Mouse (Mus musculus) monocyte, adult 5-6 weeks (primary cell): Measurements from ENCODE around the gene Rpgrip1. TPM values are rescaled to one million over a fixed set of nuclear protein-coding genes. Genes with fewer than 3 reads are reported as not detected.

Experiments
- ATAC-seq: fragments of 153-309, 156-312 bp; replicated peaks from 2 replicates; pipeline ENCODE4 v1.8.0; 2017; ENCODE audit warnings: mild to moderate bottlenecking; ENCODE audit not compliant: low TSS enrichment, insufficient number of reproducible peaks, severe bottlenecking, poor library complexity, low FRiP score
- total RNA-seq: library from RNA; stranded (forward); fragments of 200-1000, 200-491, 200-594 nt; gene quantifications from 3 replicates; pipeline ENCODE4 v1.2.3, GENCODE M21; 2017

Rpgrip1 gene
- total RNA-seq, 1 experiment from 2014 or later = 12.3 TPM

GRCm38 (mm10) chr14:52189519-52189918, 79.0 kb downstream of the Rpgrip1 start:
- ATAC-seq = no peak

GRCm38 (mm10) chr14:52190740-52191359, 80.3 kb downstream of the Rpgrip1 start:
- peak; percentile 78; the same call in 1 of the 2 replicates for ATAC-seq

- no peak for ATAC-seq
Measured at GRCm38 (mm10) chr14:52195691-52196090, 85.2 kb downstream of the Rpgrip1 start.

- ATAC-seq = no peak
Measured at GRCm38 (mm10) chr14:52196230-52197155, 86.0 kb downstream of the Rpgrip1 start.

- ATAC-seq = peak; percentile 89
Measured at GRCm38 (mm10) chr14:52197156-52197878, 86.8 kb downstream of the Rpgrip1 start, which contains the start of gene Supt16. TSS of gene Supt16 (minus strand) at chr14:52197416.

GRCm38 (mm10) chr14:52198141-52198540, 87.6 kb downstream of the Rpgrip1 start:
- 0 out of 2 replicates have a peak, but pooled peaks have one; percentile 30 for ATAC-seq

- no peak for ATAC-seq
Measured at GRCm38 (mm10) chr14:52199412-52199811, 88.9 kb downstream of the Rpgrip1 start.

Other genes with a start within 250 kb of the Rpgrip1 start
- gene Mettl17, start 225.9 kb upstream of the Rpgrip1 start, total RNA-seq = 16.1 to 24.4 TPM (median 21.4 TPM) in 3 replicates
- gene Slc39a2, start 217.8 kb upstream of the Rpgrip1 start, total RNA-seq = not detected in 3 replicates
- gene Ndrg2, start 196.5 kb upstream of the Rpgrip1 start, total RNA-seq = 0.43 to 9.4 TPM (median 1.3 TPM) in 3 replicates
- gene Tppp2, start 192.3 kb upstream of the Rpgrip1 start, total RNA-seq = 2.5 TPM in 1 of 3 replicates, not detected in the others
- not detected in 3 replicates for gene Rnase13, start 187.9 kb upstream of the Rpgrip1 start, total RNA-seq
- 2.5 to 9.0 TPM (median 3.2 TPM) in 3 replicates for gene Arhgef40, start 126.0 kb upstream of the Rpgrip1 start, total RNA-seq
- 0.97 TPM in 1 of 3 replicates, not detected in the others for gene Tmem253, start 95.0 kb upstream of the Rpgrip1 start, total RNA-seq
- 7.1 to 11.0 TPM (median 8.5 TPM) in 3 replicates for gene Zfp219, start 90.0 kb upstream of the Rpgrip1 start, total RNA-seq
- not detected in 3 replicates for gene Olfr221, start 68.2 kb upstream of the Rpgrip1 start, total RNA-seq
- gene Hnrnpc, start 6.7 kb upstream of the Rpgrip1 start, total RNA-seq = 287 to 397 TPM (median 370 TPM) in 3 replicates
- gene Supt16, start 86.7 kb downstream of the Rpgrip1 start, total RNA-seq = 96.8 to 144 TPM (median 108 TPM) in 3 replicates
- 105 to 153 TPM (median 127 TPM) in 3 replicates for gene Chd8, start 147.1 kb downstream of the Rpgrip1 start, total RNA-seq
- gene Tox4, start 168.4 kb downstream of the Rpgrip1 start, total RNA-seq = 56.9 to 65.9 TPM (median 65.4 TPM) in 3 replicates
- 5.4 to 14.8 TPM (median 12.5 TPM) in 3 replicates for gene Rab2b, start 168.8 kb downstream of the Rpgrip1 start, total RNA-seq
- 31.5 to 70.4 TPM (median 65.5 TPM) in 3 replicates for gene Mettl3, start 194.4 kb downstream of the Rpgrip1 start, total RNA-seq
- gene Sall2, start 218.1 kb downstream of the Rpgrip1 start, total RNA-seq = 0.39 to 0.48 TPM in 2 of 3 replicates, not detected in the other
- gene Olfr1513, start 245.7 kb downstream of the Rpgrip1 start, total RNA-seq = not detected in 3 replicates